8 mouse cellular contexts compared by ENCODE assay signal in genomic region chr8:11634331-11635011, GRCm38 (mm10). TPM values are rescaled to one million over a fixed set of nuclear protein-coding genes. Genes with fewer than 3 reads are reported as not detected.
DNase-seq lines count a peak whose midpoint lies in the region; ATAC-seq and TF ChIP-seq lines count a peak whose summit lies in the region.

No protein-coding gene starts in this region.

- no peaks in the 10 kb centered on the region for H3K9me3 ChIP-seq in intestine, embryonic 16.5 days (ENCODE audit: control insufficient read depth, low read length)

- peak overlapping the region; percentile 59 for H3K4me3 ChIP-seq in cerebellum, adult 2 months (replicated peaks; ENCODE audit: insufficient read depth, low read depth, low read length)
- H3K4me3 ChIP-seq in intestine, embryonic 16.5 days (ENCODE audit: low read length), result peak overlapping the region; percentile 93

- 3% methylated on average over 39 of the region's 39 CpGs for WGBS in cerebellum, adult 2 months
- WGBS in intestine, embryonic 16.5 days, result under 1% methylated on average over 39 of the region's 39 CpGs

- H3K36me3 ChIP-seq in intestine, embryonic 16.5 days (ENCODE audit: control insufficient read depth, insufficient read depth, low read length), result peaks cover 5% of the 10 kb centered on the region; the same call in 1 of the 2 replicates

- peak overlapping the region; percentile 88 for H3K4me2 ChIP-seq in intestine, embryonic 16.5 days (ENCODE audit: low read depth, low read length)

- H3K9ac ChIP-seq in intestine, embryonic 16.5 days (ENCODE audit: low read depth, low read length), result peak overlapping the region; percentile 93

- no peak for TF ChIP-seq CTCF in cerebellum, adult 2 months (IDR thresholded peaks at IDR 0.05; ENCODE audit: borderline replicate concordance, insufficient read depth, low read depth, low read length)

- no peak for DNase-seq in cerebellum, adult 2 months
- DNase-seq in cerebellum, adult 11-12 months, result no peak
- peak; percentile 16 for DNase-seq in thymus, postnatal 4 days
- DNase-seq in thymus, postnatal 25 days, result no peak
- DNase-seq in natural killer cell, adult 2 months (ENCODE audit: low spot score in 2 of 2), result peak; percentile 0 to 11
- no peak for DNase-seq in B cell, adult 2 months
- no peak for DNase-seq in layer of hippocampus, postnatal 14 days (ENCODE audit: low spot score in 2 of 2)

- H3K27me3 ChIP-seq in cerebellum, adult 2 months (ENCODE audit: control insufficient read depth, insufficient read depth, low read length), result no peaks in the 10 kb centered on the region
- H3K27me3 ChIP-seq in intestine, embryonic 16.5 days (replicated peaks; ENCODE audit: control insufficient read depth, insufficient read depth, low read length), result no peaks in the 10 kb centered on the region

- TF ChIP-seq POLR2A in cerebellum, adult 2 months (IDR thresholded peaks at IDR 0.05; ENCODE audit: borderline replicate concordance, insufficient read depth, low read length), result no peak

- H3K4me1 ChIP-seq in cerebellum, adult 2 months (ENCODE audit: control insufficient read depth, insufficient read depth, low read length), result no peaks in the 10 kb centered on the region; the same call in 1 of the 2 replicates
- peaks cover 25% of the 10 kb centered on the region for H3K4me1 ChIP-seq in intestine, embryonic 16.5 days (ENCODE audit: control insufficient read depth, insufficient read depth, low read length)

- peak; percentile 1; the same call in 1 of the 2 replicates for ATAC-seq in intestine, embryonic 16.5 days

- H3K27ac ChIP-seq in cerebellum, adult 2 months (ENCODE audit: insufficient read depth, low read length), result no peak overlapping the region
- peak overlapping the region; percentile 99 for H3K27ac ChIP-seq in intestine, embryonic 16.5 days (ENCODE audit: low read length)

RNA-seq across cellular contexts. Expression of gene Ankrd10, which starts 1.1 kb away (rescaled TPM):
- polyA plus RNA-seq in cerebellum, adult 2 months (2012; rRNA removed), result 53.0 and 53.4 TPM in 2 replicates
- polyA plus RNA-seq in intestine, embryonic 16.5 days (2015; fragmentation: Nextera tagmentation; extraction: Ambion mirVana), result 68.9 and 73.5 TPM in 2 replicates
- total RNA-seq in layer of hippocampus, postnatal 14 days (2021), result 10 to 100 TPM; 63.1 to 65.3 TPM

Comparison
In these comparisons a context has a peak if more than half of its experiments do, and no peak if none do; other contexts are left out.
1. DNase-seq: peak in thymus, postnatal 4 days (single experiment) and natural killer cell, adult 2 months (2 of 2); none in cerebellum, adult 2 months (0 of 2), cerebellum, adult 11-12 months (single experiment), thymus, postnatal 25 days (single experiment), B cell, adult 2 months (0 of 2) and layer of hippocampus, postnatal 14 days (0 of 2).